Mouse (Mus musculus): Measurements from ENCODE around the gene Lyg2. TPM values are rescaled to one million over a fixed set of nuclear protein-coding genes. Genes with fewer than 3 reads are reported as not detected.

Lyg2 gene
- total RNA-seq, 2 experiments from 2014 or later = 0.77 TPM; not detected in 1

DNA sequence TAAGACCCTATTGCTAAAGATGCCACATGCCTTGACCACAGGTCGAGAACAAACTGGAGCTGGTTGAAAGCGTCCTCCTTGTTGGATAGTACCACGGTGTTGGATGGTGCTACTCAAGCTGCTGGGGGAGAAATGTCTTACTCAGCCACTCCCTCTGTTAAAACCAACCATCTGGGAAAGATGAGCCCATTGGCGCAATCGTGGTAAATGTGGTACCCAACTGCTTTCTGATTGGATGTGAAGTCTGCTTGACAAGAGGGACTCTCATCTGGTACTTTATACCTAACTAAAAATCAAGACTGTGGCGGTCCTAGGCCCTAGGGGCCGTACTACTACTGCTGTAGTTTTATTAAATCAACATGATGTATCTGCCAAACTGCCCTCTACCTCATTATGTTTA lies 27.1 kb downstream of the Lyg2 start:
- ATAC-seq (replicated peaks; ENCODE audit: low FRiP score, poor library complexity, severe bottlenecking) = no peak

- ATAC-seq (replicated peaks; ENCODE audit: low FRiP score, poor library complexity, severe bottlenecking) = peak; percentile 96
These were observed 31.8 kb downstream of the Lyg2 start for GRCm38 (mm10) chr1:37884451-37884850.

DNA sequence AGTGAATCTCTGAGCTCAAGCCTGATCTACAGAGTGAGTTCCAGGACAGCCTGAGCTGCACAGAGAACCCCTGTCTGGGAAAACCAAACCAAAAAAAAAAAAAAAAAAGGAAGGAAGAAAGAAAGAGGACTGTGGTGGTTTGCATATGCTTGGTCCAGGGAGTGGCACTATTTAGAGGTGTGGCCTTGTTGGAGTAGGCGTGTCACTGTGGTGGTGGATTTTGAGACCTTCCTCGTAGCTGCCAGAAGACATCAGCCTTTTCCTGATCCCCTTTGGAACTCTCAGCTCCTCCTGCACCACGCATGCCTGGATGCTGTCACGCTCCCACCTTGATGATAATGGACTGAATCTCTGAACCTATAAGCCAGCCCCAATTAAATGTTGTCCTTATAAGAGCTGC lies 32.9 kb downstream of the Lyg2 start:
- no peak for ATAC-seq (replicated peaks; ENCODE audit: low FRiP score, poor library complexity, severe bottlenecking)

DNA sequence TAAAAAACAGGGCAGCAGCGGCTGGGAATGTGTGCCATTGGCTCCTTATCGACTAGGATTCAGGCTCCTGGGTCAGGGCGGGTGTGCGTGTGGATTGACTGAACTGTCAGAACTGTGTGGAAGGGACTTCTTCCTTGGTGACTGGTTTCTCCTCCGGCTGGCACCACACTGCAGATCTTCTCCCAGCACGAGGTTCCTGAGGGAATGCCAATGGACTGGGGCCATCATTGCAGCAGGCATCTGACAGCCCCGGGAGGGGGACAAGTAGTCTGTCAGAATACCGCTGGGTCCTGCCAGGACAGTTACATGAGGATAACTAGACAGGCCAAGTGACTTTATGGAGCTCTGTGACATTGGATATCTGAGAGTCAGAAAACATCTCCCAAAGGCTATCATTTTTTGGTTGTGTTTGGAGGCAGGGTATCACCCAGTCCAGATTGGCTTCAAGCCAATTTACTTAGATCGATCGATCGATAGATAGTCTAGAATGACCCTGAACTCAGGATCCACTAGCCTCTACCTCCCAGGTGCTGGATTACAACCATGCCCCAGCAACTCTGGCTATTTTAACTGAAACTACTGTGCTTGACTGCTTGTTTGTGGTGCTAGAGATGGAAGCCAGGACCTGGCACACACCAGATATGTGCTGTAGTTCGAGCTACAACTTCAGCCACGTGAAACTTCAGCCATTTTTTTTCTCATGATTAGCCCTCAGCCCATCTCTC lies 38.4 kb downstream of the Lyg2 start:
- 0 out of 2 replicates have a peak, but pooled peaks have one; percentile 18 for ATAC-seq (replicated peaks; ENCODE audit: low FRiP score, poor library complexity, severe bottlenecking)

DNA sequence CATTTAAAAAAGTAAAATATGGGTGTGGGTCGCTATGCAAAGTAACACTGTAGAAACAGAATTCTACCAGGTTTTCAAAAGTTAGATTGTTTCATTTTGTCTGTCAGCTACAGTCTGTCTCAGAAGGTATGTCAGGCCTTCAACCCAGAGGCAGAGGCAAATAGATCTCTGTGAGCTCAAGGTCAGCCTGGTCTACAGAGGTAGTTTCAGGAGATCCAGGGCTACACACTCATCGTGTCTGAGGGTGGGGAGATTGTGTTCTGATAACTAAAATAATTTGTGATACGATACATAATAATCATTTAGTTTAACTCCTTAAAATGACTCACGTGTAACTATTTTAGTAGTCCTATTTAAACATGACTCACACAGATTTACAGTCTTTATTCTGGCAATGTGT lies 43.1 kb downstream of the Lyg2 start:
- ATAC-seq (replicated peaks; ENCODE audit: low FRiP score, poor library complexity, severe bottlenecking) = no peak

GRCm38 (mm10) chr1:37872131-37873067 lies 43.9 kb downstream of the Lyg2 start:
- ATAC-seq (replicated peaks; ENCODE audit: low FRiP score, poor library complexity, severe bottlenecking) = peak; percentile 89

GRCm38 (mm10) chr1:37871704-37872103 lies 44.6 kb downstream of the Lyg2 start, which contains the start of gene Lipt1:
Gene Lipt1 (plus strand): TSS chr1:37871738.
- 0 out of 2 replicates have a peak, but pooled peaks have one; percentile 25 for ATAC-seq (replicated peaks; ENCODE audit: low FRiP score, poor library complexity, severe bottlenecking)

- ATAC-seq (replicated peaks; ENCODE audit: low FRiP score, poor library complexity, severe bottlenecking) = no peak
These were observed 46.9 kb downstream of the Lyg2 start for GRCm38 (mm10) chr1:37869362-37869761.

DNA sequence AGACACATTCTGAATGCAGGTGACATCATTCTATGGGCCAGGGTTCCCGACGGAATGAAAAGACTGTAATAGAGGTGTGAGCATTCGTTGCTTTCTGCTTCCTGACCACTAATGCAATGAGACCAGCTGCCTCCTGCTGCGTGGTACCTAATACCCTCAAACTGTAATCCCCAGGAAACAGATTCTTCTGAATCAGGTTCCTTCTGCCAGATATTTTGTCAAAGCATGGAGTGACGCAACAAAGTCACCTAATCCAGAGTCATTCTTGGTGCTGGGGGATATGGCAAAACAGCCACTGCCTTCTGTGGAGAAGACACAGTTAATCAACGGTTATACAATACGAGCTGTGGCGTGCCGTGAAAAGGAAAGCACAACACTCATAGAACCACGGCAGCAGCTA lies 47.7 kb downstream of the Lyg2 start:
- ATAC-seq (replicated peaks; ENCODE audit: low FRiP score, poor library complexity, severe bottlenecking) = no peak

- no peak for ATAC-seq (replicated peaks; ENCODE audit: low FRiP score, poor library complexity, severe bottlenecking)
These were observed 48.5 kb downstream of the Lyg2 start for GRCm38 (mm10) chr1:37867684-37868322.

- ATAC-seq (replicated peaks; ENCODE audit: low FRiP score, poor library complexity, severe bottlenecking) = no peak
These were observed 49.2 kb downstream of the Lyg2 start for GRCm38 (mm10) chr1:37867056-37867455.

DNA sequence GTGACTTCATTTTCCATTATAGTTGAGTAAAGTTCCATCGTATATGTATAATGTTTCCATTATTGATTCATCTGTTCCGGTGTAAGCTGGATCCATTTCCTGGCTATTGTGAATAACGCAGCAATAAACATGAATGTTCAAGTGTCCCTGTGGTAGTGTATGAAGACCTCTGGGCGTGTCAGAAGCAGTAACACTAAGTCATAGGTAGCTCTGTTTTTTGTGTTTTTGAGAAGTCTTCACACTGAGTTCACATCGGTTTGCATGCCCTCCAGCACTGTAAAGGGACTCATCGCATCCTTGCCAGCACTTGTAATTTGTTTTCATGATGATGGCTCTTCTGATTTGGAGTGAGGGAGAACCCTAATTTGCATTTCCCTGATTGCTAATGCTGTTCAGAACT lies 50.0 kb downstream of the Lyg2 start, which contains the start of gene Tsga10:
Tsga10 (minus strand) TSS at position 144 of the 400 bp plus-strand sequence.
- ATAC-seq (replicated peaks; ENCODE audit: low FRiP score, poor library complexity, severe bottlenecking) = no peak

DNA sequence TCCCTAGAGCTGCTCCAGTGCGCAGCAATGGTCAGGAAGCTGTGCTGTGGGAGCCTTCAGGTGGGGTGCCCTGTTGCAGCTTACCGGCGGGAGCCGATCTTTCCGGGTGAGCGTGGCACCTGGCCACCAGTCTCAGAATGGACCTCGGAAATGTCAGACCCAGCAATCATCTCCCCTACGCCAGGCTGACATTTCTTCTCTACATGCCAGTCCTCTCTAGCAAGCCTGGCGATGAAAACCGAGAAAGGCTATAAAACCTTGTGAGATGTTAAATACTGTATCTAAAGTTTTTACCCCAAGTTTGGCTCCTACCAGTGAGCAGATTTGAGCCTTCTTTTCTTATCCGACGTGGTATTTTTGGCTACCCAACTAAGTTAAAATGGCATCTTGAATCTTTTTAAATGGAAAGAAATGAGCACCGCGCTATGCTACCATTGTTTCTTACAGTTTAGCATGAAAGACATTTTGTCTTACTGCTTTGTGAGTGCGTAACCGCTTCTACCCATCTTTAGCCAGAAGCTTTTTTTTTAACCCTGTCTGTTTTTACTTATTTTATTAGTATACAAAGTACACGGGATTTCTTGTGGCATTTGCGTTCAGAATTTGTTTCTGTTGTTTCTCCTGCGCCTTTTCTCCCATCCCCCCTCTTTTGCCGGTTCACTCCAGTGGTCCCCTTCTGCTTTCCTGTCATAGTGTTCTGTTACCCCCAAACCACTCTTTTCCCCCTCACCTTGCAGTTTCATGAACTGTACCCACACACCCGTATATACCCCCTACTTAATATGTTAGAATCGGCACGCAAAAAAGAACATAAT lies 50.7 kb downstream of the Lyg2 start:
- ATAC-seq (replicated peaks; ENCODE audit: low FRiP score, poor library complexity, severe bottlenecking) = no peak

DNA sequence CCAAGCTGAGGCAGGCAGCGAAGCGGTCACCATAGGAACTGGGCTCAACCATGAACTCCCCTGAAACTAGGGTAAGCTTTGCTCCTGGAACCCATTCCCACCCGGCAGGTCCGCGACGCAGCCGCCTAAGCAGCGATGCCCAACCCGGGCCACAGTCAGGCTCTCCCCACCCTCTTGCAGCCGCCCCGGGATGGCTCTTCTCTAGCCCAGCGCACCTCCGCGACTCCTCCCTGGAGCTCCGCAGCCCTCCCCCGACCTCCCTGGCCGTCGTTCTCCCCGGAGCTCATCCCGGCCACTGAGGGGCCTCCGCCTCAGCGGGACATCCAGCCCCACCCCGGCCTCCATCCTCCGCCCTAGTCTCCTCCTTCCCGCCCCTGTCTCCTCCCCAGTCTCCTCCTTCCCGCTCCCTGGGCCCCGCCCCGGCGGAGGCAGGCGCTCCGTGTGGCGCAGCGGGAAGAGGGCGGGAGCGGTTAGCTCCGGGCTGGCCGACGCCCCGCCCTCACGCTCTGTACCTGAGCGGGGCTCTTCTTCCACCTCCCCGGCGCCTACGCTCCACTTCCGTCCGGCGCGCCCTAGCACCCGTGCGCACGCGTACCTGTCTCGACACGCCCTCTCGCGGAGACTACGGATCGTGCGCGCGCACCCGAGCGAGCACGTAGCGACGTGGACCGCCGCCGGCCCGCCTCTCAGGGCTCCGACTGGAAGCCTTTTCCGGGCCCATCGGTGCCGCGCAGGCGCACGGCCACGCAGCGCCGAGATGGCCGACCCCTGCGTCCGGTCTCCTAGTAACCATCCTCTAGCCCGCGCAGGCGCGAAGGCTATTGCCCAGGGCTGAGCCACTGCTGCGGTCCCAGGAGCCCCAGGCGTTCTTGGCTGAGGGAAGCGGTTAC lies 51.5 kb downstream of the Lyg2 start:
- peak; percentile 91 for ATAC-seq (replicated peaks; ENCODE audit: low FRiP score, poor library complexity, severe bottlenecking)

Other genes starting within 250 kb of the Lyg2 start
- not detected in 2 replicates for gene 2010300C02Rik, start 196.4 kb downstream of the Lyg2 start, total RNA-seq (2015; ENCODE audit: low replicate concordance)
- not detected in 2 replicates for gene 2010300C02Rik, start 196.4 kb downstream of the Lyg2 start, total RNA-seq (2017; ENCODE audit: low replicate concordance)
- gene Tsga10, start 50.1 kb downstream of the Lyg2 start, total RNA-seq (2015; ENCODE audit: low replicate concordance) = 1.3 and 2.5 TPM in 2 replicates
- 2.9 and 5.2 TPM in 2 replicates for gene Tsga10, start 50.1 kb downstream of the Lyg2 start, total RNA-seq (2017; ENCODE audit: low replicate concordance)
- 0.63 TPM in 1 of 2 replicates, not detected in the other for gene Lipt1, start 44.8 kb downstream of the Lyg2 start, total RNA-seq (2015; ENCODE audit: low replicate concordance)
- not detected in 2 replicates for gene Lipt1, start 44.8 kb downstream of the Lyg2 start, total RNA-seq (2017; ENCODE audit: low replicate concordance)
- 10.4 and 24.9 TPM in 2 replicates for gene Mitd1, start 26.1 kb downstream of the Lyg2 start, total RNA-seq (2015; ENCODE audit: low replicate concordance)
- gene Mitd1, start 26.1 kb downstream of the Lyg2 start, total RNA-seq (2017; ENCODE audit: low replicate concordance) = 6.7 and 13.4 TPM in 2 replicates
- 99.0 and 111 TPM in 2 replicates for gene Mrpl30, start 26.0 kb downstream of the Lyg2 start, total RNA-seq (2015; ENCODE audit: low replicate concordance)
- gene Mrpl30, start 26.0 kb downstream of the Lyg2 start, total RNA-seq (2017; ENCODE audit: low replicate concordance) = 36.2 and 43.3 TPM in 2 replicates
- not detected in 2 replicates for gene Lyg1, start 41.3 kb upstream of the Lyg2 start, total RNA-seq (2015; ENCODE audit: low replicate concordance)
- gene Lyg1, start 41.3 kb upstream of the Lyg2 start, total RNA-seq (2017; ENCODE audit: low replicate concordance) = not detected in 2 replicates
- 22.6 and 24.0 TPM in 2 replicates for gene Txndc9, start 81.4 kb upstream of the Lyg2 start, total RNA-seq (2015; ENCODE audit: low replicate concordance)
- 24.8 and 30.1 TPM in 2 replicates for gene Txndc9, start 81.4 kb upstream of the Lyg2 start, total RNA-seq (2017; ENCODE audit: low replicate concordance)
- gene Eif5b, start 81.5 kb upstream of the Lyg2 start, total RNA-seq (2015; ENCODE audit: low replicate concordance) = 18.6 and 20.5 TPM in 2 replicates
- 10.6 and 20.4 TPM in 2 replicates for gene Eif5b, start 81.5 kb upstream of the Lyg2 start, total RNA-seq (2017; ENCODE audit: low replicate concordance)
- gene Rev1, start 213.3 kb upstream of the Lyg2 start, total RNA-seq (2015; ENCODE audit: low replicate concordance) = 19.8 and 29.7 TPM in 2 replicates
- 21.2 and 40.1 TPM in 2 replicates for gene Rev1, start 213.3 kb upstream of the Lyg2 start, total RNA-seq (2017; ENCODE audit: low replicate concordance)